Mouse (Mus musculus) T-helper 1 cell (primary cell): ENCODE measurements at regions not wholly inside any gene's neighbourhood (a gene's known extent, or its start where the extent isn't known, plus 50 kb on each side); places are given as distances from the start of the nearest gene placed in this dataset.

ENCODE experiments used
- in situ Hi-C: fragments of 300-600 bp; cut with MboI, MseI; formaldehyde crosslinking; loops from one replicate; pipeline ENCODE4 v1.15.1; 2025; ENCODE audit warnings: high pct_unique_total_duplicates

DNA sequence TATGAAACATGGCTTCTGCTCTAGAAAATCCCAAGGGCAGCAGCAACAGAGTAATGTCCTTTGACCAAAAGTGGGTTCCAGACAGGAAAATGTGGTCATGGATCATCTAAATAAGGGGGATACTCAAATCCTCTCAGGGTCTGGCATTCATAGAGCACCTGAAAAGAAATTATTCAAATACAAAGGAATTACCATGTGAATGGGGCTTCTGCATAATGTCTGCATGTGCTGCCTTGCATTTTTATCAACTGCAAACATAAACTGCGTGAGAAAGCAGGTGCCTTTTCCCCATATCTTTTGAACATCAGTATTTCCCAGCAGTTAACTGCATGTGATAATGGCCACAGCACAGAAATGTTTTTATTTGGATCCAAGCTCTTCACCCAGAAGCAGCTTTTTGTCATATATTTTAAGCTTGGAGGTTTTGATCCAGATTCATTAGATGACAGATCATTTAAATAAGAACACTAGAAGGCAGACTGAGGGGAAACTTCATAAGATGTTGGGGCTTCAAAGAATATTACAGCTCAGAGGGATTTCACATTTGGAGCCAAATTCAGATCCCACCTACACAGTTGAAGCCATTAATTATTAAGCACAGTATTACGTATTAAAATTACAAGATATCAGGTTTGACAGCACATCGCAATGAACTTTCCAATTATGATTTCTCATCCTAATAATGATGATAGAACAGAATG is 527.8 kb downstream of the Gm11232 start:
- in situ Hi-C loops: no loop called here

DNA sequence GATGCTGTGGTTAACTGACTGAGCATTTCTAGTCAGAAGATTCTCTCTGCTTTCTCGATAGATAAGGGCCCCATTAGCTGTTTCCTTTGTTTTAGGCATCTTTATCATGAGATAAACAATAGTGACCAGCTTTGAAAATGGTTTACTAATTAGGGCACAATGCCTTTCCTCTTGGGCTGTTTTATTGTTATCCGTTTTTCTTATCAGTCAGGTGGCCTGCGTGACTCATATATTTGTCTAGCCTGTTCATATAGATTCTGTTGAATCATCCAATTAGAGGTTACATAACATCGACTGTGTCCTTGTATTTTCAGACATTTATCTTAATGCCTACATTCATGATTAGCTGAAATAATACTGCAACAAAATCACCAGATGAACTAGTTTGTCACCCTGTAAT is 531.1 kb downstream of the Gm11232 start:
- in situ Hi-C loops: no loop called here

DNA sequence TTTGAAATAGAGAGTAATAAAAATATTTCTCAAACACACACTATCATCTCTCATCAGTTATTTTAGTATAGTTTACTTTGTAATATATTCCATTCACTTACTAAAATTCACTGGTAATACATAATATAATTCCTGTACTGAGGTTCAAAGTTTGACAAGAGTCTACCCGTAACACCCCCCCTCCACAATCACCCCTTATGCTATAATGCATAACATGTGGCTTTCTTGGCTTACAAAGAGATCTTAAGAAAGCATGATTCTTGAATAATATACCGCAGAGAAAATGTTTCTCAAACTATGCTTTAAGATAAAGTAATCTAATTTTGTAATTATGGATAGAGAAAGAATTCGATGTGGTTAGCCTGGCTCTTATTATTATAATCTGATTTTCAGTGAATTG is 539.7 kb downstream of the Gm11232 start:
- in situ Hi-C loops: no loop called here

DNA sequence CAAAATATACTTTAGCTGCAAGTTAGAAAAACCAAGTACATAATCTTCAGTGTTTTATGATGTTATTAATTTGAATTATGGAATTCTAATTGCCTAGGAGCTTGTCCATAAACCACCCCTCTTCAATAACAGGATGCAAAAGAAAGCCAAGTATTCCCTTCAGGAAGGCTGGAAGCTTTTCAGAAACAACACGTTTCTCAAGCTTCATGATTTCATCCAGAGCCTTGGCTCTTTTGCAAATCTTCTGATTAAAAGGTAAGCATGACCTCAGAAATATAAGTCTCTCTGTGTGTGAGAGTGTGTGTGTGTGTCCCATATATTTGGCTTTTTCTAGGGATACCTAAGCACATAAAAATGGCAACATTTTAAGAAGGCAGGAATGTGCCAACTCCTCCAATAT is 570.0 kb downstream of the Gm11232 start:
- in situ Hi-C loops: no loop called here

DNA sequence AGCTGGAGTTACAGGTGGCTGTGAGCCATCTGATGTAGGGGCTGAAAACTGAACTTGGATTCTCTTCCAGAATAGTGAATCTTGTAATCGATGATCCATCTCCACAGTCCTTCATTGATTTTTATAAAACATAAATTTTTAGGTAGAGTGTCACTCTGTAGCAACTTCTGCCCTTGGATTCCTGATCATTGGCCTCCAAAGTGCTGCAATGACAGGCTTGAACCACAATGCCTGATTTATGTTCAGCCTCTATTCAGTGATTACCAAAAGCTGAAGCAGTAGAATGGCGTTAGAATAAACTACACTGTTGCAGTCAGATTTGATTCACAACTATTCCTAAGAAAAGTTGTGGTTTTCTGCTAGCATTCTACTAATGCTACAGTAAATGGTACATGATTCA is 580.1 kb downstream of the Gm11232 start:
- in situ Hi-C loops: no loop called here

DNA sequence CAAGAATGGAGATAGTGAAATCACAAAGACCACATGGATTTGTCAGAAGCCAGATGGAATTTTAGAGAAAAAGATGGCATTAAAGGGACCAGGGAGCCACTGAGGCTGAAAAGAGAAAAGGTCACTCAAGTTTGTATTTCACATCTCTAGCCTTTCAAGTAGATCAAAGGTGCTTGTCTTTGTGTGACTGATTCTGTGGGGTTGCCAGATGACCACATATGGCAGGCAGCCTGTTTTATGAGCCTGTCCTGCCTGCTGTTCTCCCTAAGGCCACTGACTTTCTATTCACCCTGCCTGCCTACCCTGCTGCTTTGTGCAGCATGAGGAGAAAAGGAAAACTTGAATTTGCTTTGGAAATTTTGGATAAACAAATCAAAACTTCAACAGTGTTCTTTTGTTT is 592.0 kb downstream of the Gm11232 start:
- in situ Hi-C loops: no loop called here

DNA sequence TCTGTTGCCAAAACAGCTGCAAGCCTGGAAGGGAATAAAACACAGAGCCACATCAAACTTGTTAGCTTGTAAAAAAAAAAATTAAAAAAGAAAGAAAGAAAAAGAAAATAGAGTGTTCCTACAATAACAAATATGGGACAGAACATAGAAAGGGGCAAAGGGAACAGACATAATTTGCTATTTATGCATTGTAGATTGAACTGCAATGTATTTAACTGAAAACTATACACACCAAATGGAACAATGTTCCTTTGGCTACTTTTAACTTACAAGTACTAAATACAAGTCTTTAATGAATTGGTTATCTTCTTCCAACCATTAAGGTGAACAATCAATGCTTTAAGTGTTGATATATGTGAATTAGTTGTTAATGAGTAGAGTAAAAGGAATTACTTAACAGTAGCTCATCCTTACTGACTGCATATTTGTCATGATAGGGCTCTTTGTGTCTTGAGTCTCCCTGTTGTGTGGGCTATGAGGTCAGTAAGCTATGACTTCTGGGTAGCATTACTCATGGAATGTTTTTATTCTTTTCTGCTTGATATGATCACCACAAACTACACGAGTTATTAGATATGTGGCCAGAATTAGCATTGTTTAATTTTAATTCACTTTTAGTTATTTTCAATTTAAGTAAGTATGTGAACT is 597.0 kb upstream of the Megf9 start:
- in situ Hi-C loops: no loop called here

DNA sequence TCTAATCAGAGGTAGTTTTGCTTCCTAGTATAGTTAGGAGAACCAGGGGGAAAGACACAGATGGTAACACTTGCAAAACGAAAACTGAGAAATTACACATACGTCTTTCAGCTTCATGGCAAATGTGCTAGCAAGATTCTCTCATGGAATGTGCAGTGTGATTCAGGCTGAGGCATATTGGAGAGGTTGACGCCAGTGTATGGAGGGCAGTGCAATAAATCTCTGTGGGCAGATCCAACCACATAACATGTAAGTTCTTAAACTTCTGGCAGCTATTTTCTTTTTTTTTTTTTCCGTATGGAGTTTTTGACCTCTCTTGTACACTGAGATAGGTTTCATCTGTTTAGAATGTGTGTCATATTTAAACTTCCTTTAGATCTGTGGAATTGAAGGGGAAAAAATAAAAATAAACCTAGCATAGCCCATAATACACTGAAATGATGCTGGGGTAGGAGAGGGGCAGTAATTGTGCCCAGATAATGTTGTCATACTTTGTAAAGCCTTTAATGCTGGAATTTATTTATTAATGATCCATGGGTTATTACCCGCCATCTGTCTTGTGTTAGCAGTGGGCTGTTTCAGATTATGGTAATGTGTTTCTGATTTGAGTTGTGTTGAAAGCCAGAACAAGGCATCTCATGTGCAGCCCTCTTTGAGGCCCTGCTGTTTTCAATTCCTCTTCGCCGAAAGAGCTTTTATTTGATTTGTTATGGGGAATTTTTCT is 596.3 kb upstream of the Megf9 start:
- in situ Hi-C loops: no loop called here

DNA sequence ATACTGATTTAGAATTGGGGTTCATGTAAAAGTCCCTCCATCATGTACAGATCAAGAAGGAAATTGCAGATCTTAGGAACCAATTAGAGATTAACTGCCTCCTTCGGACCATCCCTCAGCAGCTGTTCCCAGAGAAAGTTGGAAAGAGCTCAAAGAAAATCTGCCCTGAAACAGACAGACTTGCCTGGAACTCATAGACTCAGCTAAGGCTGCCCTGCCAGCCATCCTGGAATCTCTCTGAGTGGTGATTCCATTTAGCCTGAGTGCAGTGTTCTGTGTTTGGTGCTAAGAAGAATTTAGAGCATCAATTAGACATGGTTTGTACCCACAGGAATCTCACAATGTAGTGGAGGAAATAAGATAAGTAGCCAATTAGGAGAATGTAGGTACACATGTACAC is 594.5 kb upstream of the Megf9 start:
- in situ Hi-C loops: no loop called here
